Mouse (Mus musculus) cerebellum, adult 2 months (tissue): ENCODE data around the gene Lrrc30.

ENCODE experiments used
- CTCF ChIP-seq: fragments of 200-500 bp; IDR thresholded peaks from 2 replicates; pipeline ENCODE4 v1.5.1; 2011; ENCODE audit warnings: low read depth, mild to moderate bottlenecking, control low read depth, low read length, moderate library complexity, borderline replicate concordance; ENCODE audit not compliant: insufficient read depth
- POLR2A ChIP-seq: fragments of 200-500 bp; IDR thresholded peaks from 2 replicates; pipeline ENCODE4 v1.6.1; 2011; ENCODE audit warnings: low read length, control low read depth, borderline replicate concordance; ENCODE audit not compliant: insufficient read depth

DNA sequence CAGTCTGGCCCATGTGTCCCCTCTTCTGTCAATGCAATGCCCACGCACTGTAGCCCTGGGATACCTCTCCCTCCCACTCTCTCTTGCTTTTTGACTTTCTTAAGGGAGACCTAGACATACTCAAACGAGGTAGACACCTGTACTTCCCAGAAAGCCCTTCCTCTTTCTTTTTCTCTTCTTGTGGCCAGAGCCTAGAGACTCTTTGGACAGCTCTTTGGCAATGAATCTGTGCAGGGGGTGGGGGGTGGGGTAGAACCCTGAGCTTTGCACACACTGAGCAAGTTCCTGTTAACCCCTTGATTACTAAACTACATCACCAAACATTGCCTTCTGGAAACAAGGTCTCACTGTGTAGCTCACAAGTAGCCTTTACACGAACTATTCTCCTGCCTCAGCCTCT, 31.8 kb upstream of the Lrrc30 start:
- TF ChIP-seq CTCF (no peak), POLR2A (no peak)
